Mouse (Mus musculus) kidney, postnatal 14 days (tissue): Measurements from ENCODE around the gene Cit.
A peak's percentile ranks its signal among the peaks of the same experiment; 100 is the strongest.

Source experiments
- DNase-seq: peaks from one replicate; pipeline ENCODE4 v3.0.0; 2022; ENCODE audit warnings: mixed read lengths

Gene Cit

DNA sequence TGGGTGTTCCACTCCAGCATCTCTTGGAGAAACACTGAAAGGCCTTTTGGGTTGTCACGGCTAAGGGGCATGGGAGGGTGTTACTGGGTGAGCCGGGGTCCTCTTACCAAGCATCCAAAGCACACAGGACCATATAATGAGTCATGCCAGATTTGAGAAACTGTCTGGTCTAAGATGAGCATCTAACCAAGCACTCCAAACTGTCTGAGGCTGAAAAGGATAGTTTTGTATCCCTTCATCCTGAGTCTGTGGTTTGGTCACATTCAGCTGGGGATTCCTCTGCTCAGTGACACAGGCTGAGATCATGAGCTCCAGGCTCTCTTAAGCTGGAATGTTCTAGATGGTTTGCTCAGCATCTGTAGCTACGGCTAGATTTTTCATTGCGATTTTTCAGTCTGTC, 7.4 kb downstream of the Cit start:
- DNase-seq = no peak

DNA sequence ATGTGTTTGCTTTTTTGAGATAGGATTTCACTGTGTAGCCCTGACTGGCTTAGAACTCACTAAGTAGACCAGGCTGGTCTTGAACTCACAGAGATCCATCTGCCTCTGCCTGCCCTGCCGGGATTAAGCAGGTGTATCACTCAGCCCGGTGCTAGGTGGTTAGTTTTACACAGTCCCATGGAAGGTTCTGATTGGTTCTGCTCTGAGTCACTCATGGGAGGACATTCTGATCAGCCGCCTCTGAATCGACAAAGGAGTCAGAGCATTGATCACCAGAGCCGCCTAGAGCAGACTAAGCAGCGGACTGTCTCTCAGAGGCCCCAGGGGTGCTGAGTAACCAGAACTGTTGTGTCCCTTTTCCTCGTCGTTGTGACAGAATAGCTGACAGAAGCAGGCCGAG, 8.6 kb downstream of the Cit start:
- no peak for DNase-seq

GRCm38 (mm10) chr5:115854370-115854769, 9.3 kb downstream of the Cit start:
- peak; percentile 64 for DNase-seq

DNA sequence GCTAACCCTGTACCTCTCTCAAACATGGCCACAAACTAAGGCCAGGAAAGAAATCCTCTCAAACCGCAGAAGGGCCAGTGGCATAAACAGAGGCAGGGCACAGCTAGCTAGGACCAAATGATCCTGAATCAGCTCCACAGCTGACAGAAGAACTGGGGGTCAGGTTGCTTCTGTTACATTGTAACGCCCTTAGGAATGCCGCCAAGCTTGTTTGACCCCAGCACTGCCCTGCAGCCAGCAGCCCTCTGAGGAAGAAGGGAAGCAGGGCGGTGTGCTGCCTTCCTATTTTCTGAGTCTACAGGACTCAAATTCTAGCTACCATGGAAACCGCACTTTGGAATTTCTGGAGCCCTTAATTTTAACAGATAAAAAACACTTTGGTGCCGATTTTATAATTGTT, 13.6 kb downstream of the Cit start:
- DNase-seq = peak; percentile 70

GRCm38 (mm10) chr5:115859461-115859860, 14.4 kb downstream of the Cit start:
- DNase-seq = no peak

- no peak for DNase-seq
Measured at GRCm38 (mm10) chr5:115861991-115862390, 16.9 kb downstream of the Cit start.

DNA sequence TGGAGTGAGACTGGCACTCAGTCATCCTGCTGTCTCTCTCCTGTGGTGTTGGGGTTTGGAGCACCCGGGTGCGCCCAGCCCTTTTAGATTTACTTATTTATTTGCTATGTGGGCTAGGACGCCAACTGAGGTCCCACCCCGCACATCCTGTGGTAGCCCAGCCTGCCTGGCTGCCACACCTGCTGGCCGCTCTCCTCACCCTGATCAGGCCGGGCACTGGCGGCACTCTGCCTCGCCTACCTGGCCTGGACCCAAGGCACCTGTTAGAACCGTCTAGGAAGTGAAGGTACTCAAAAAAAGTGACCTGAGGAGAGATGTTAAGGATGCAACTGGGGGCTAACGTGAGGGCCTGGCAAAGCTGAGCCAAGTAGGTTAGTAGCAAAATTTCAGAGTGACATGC, 17.4 kb downstream of the Cit start:
- no peak for DNase-seq

GRCm38 (mm10) chr5:115866296-115866695, 21.2 kb downstream of the Cit start:
- peak; percentile 41 for DNase-seq

- DNase-seq = no peak
Measured at GRCm38 (mm10) chr5:115868540-115868939, 23.5 kb downstream of the Cit start.

DNA sequence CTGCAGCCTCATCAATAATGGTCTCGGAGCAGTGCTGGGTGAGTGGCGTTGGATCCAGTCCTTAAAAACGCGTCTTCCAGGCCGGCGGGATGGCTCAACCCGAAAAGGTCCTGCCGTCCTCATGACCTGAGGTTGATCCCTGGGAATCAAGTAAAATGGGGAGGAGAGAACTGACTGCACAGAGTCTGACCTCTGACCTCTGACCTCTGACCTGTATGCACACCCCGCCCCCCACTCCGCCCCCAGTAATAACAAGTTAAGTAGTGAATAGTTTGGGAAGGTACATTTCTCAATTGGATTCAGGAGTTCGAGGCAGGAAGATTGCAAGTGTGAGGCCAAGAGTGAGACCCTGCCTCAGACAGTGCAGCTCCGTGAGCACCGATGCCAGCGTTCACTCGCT, 24.1 kb downstream of the Cit start:
- no peak for DNase-seq

DNA sequence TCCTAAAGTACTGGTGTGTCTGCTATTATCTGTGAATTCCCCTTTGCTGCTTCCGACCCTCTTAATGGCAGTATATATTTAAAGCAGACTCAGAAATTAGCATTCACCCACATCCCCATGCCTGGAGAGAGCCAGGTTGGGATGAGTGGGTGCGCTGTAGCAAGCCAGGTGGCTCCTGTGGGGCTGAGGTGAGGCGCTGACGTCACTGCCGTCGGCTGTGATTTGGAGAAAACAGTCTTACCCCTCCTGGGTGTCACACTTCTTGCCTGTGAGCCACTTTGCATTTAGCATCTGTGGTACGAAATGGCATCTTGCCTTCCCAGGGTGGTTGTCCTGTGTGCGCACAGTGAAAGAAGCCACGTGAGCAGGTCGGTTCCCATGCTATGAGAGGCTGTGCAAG, 26.1 kb downstream of the Cit start:
- no peak for DNase-seq

DNA sequence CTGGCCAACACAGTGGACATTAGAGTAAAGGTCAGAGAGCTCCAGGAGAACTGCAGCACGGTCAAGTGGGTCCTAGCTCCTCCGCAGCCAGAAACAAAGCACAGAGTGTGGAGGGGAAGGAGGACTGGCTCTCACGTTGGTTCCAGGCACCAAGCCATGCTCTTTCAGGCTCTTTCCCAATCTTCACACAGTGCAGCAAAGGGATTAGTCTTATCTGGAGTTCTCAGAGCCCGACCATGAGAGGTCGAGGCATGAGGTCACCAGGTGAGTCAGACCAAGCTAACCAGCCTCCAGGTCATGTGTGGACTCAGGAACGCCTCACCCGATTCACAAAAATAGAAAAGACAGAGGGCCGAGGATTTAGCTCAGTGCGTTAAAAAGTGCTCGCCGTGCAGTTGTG, 27.0 kb downstream of the Cit start:
- DNase-seq = no peak

- DNase-seq = no peak
Measured at GRCm38 (mm10) chr5:115872956-115873355, 27.9 kb downstream of the Cit start.

- no peak for DNase-seq
Measured at GRCm38 (mm10) chr5:115877425-115877824, 32.3 kb downstream of the Cit start.

- DNase-seq = peak; percentile 46
Measured at GRCm38 (mm10) chr5:115882165-115882564, 37.1 kb downstream of the Cit start.

DNA sequence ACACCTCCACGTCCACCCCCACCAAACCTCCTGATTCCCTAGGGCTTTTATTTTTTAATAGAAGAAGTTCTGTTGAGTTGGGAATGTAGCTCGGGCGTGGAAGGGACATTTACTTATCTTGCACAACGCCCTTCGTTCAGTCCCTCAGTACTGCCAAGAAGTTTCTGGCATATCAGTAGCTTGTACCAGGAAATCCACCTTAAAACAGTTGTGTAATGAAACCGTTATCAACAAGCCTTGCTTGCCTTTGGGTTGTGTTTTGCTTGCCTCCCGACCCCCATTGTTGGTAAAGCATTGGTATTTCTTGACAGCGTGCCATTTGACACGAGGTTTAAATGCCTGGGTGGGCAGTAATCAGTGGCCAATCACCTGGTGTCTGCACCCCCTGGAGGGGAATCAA, 39.4 kb downstream of the Cit start:
- no peak for DNase-seq

DNA sequence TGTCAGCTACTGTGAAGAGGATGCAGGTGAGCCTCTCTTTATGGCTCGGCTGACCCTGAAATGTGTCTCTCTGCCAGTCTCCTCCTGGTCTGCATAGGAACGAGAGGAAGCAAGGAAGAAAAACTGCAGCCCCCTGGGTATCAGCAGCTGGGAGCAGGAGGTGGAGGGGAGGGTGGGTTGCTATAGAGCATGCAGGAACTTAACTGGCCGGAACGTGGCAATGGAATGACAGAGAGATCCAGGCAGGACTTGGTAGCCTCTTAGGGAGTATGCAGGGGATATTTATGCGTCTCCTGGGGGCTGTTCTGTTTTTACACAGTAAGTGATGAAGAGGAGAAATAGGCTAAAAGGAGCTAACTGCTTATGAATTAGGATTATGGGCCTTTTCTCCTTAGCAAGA, 48.7 kb downstream of the Cit start:
- no peak for DNase-seq

GRCm38 (mm10) chr5:115897036-115897435, 52.0 kb downstream of the Cit start:
- DNase-seq = no peak

DNA sequence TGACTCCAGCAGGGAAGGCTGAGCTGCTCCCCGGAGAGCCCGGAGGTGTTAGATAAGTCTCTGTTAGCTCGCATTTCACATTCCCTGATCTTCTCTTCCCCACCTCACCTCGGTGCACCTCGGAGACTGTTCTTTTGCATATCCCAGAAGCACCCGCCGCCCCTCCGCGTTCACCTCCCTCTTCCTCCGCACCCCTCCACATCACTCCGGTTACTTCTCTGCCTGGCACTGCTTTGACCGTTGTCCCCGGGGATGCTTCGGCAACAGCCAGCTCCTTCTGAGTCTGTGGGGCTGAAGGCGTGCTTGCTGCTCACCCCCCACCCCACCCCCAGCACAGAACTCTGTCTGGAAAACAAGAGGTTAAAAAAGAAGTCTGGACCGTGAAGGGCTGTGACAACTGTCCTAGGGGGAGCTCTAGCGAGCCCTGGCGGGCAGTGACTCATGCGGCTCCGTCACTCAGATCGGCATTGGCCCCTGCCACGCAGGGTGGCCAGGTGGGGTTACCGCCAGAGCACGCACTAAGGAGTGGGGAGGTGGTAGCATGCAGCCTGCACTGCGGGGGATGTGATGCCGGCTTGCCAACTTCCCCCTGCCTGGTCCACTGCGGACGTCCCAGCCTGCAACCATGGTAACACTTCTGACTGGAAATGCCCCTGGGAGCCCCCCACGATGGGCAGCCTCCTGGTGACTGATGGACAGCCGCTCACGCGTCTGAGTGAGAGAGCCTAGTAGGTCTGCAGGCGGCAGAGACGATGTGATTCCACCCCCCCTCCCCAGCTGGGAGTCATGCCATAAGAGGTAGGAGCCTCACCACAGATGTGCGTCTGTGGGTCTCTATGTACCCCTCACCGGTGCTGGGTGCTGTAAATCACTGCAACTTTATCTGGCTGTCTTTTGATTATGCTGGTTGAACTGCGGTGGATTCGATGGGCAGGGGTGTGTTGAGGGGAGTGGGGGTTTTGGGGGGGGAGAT, 62.2 kb downstream of the Cit start:
- peak; percentile 27 for DNase-seq

DNA sequence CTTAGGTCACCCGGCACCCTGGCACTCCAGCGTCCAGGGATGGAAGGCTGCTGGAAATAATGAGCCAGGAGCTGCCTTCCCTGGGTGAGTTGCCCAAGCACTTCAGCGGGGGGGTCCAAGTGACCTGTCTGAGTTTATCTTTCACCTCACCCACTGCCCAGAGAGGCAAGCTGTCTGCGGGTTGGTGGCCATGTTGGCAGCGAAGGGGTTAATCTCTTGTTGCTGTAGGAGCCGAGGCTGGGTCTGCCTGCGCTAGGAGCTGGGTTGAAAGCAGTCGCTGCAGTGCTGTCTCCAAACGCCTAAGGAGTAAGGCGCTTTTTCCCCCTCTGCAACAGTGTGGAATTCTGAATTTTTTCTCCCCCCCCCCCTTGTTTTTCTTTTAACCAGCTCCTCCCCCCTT, 63.2 kb downstream of the Cit start:
- DNase-seq = peak; percentile 8

DNA sequence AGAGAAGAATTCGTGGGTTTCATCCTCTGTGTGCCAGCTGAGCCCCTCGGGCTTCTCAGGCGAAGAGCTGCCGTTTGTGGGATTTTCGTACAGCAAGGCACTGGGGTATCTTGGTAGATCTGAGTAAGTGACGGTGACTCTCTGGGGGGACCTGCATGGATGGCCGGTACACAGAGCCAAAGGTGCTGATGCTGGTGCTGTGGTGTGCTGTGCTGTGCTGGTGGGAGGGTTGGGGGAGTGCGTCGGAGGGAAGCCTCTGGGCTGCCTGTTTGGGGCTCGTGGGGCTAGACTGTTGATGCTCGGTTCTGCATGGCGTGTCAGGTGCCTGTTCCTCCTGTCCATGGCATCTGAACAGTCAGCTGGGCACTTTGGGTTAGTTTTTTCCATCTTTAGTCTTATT, 63.6 kb downstream of the Cit start:
- no peak for DNase-seq

DNA sequence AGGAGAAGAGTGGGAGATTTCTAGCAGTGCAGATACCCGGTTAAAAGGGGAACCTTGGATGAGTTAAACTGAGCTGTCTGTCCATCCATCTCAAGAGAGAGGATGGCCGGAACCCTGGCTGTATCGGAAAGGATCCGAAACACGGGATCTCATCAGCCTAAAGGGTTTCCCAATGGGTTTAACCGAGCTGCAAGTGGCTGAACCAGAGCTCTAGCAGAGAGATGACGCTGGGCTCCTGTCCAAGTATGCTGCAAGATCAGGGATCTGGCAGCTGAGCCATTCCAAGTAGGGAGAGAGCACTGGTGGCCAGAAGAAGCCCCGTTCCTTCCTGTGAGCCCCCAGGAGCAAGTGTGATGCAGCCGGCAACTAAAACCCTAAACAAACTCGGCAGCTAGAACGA, 64.0 kb downstream of the Cit start:
- DNase-seq = peak; percentile 55

- DNase-seq = no peak
Measured at GRCm38 (mm10) chr5:115910491-115910890, 65.4 kb downstream of the Cit start.

DNA sequence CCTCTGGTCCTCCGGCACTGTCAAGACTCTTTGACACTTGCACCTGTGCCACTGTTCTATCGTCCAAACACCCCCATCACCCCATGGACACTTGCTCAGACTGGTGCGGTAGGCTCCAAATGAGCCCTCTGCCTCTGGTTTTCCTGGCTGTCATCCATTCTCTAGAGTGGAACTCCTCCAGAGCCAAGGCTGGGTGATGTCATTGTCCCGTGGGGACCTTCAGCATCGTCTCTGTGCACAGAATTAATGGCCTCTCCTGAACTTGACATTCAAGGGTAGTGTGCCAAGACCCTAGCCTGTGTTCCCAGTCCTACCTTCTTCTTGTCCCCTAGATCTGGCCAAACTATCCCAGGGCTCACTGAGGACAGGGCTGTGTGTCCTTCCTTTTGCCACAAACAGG, 70.4 kb downstream of the Cit start:
- no peak for DNase-seq

DNA sequence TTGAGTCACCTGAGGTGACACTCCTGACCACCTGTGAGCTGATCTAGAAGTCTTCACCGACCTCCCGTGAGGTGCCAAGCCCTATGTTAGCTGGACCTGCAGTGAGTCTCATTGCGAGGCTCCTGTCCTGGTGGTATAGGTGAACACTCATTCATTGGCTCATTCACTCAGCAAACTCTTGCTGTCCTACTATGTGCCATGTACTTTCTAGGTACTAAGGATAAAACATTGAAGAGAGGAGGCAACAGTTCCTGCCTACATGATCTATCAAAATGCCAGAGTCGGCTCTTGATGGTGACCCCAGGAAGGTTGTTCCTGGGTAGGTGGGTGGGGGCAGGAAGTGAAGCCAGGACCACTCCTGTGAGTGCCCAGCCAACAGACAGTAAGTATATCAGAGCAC, 72.9 kb downstream of the Cit start:
- no peak for DNase-seq
